Mouse (Mus musculus) thymus, adult 2 months (tissue): ENCODE data around the gene Rorb.

ENCODE experiments used
- CTCF ChIP-seq: fragments of 200-500 bp; IDR thresholded peaks from 2 replicates; pipeline ENCODE4 v1.5.1; 2012; ENCODE audit warnings: mild to moderate bottlenecking, control low read depth, low read length, moderate library complexity, borderline replicate concordance; ENCODE audit not compliant: control insufficient read depth, poor library complexity, insufficient read depth; ENCODE audit errors: extremely low read depth
- POLR2A ChIP-seq: fragments of 200-500 bp; IDR thresholded peaks from 2 replicates; pipeline ENCODE4 v1.6.1; 2012; ENCODE audit warnings: mild to moderate bottlenecking, low read length, control low read depth, moderate library complexity; ENCODE audit not compliant: control insufficient read depth, poor library complexity, insufficient read depth; ENCODE audit errors: extremely low read depth

DNA sequence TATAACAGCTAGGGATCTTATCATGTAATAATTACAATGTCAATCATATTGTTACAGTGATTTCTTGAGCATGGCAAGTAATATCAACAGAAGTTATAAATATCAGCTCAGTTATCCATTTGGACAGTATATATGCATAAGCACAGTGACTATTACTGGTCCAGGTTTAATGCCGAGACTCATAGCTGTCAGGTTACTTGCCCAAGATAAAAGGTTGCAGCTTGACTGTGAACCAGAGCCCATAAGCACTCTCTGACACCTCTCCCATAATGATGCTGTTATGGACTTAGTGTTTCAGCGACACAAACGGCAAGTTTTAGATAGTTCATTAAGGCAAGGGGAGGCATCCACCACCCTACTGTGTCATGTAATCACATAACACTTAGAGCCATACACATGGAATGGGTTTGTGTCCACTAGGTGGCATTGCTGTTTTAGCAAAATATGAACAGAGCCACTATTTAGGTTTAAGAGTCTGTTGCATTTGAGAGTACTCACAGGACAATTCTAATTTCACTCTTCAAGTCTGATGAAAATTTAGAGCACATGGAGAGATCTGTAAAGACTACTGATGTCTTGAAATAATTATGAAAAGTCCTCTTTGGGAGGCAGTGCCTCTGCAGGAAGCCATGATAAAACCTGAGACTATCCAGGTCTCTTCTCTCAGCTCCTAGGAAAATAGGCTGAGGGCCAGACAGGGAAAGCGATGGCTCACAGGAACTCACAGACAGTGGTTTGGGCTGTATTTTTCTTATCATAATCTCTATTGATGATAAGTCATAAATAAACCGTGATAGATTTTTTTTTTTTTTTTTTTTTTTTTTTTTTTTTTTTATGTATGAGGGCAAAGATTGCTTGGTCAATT lies 136.0 kb downstream of the Rorb start:
- TF ChIP-seq POLR2A (no peak), CTCF (no peak)
